Mouse (Mus musculus): Measurements from ENCODE around the gene 1700001K19Rik. TPM values are rescaled to one million over a fixed set of nuclear protein-coding genes. Genes with fewer than 3 reads are reported as not detected.
"Not testable (repeated sequence)": the region's sequence is repeated elsewhere in the genome, so short reads cannot be mapped to it uniquely, and the experiment has no call there.

The 1700001K19Rik gene
- polyA plus RNA-seq, 1 experiment from 2014 or later = not detected

GRCm38 (mm10) chr12:110695676-110696171, 13.3 kb upstream of the 1700001K19Rik start:
- Histone ChIP-seq H3K9me3 (no peaks in the 10 kb centered on the region), H3K4me2 (peak overlapping the region; percentile 63), H3K4me3 (peak overlapping the region; percentile 100), H3K36me3 (peaks cover 25% of the 10 kb centered on the region), H3K27me3 (no peaks in the 10 kb centered on the region), H3K27ac (peak overlapping the region; percentile 94), H3K9ac (peak overlapping the region; percentile 99), H3K4me1 (peaks cover 14% of the 10 kb centered on the region)
- peak; percentile 28 for ATAC-seq (ENCODE audit: insufficient number of reproducible peaks, insufficient read depth, low FRiP score, low TSS enrichment, low read depth)
- WGBS = under 1% methylated on average over 55 of the region's 55 CpGs

- ATAC-seq (ENCODE audit: insufficient number of reproducible peaks, insufficient read depth, low FRiP score, low TSS enrichment, low read depth); H3K27me3 ChIP-seq; H3K9me3 ChIP-seq; H3K4me2 ChIP-seq; H3K9ac ChIP-seq; H3K27ac ChIP-seq; H3K4me3 ChIP-seq: not testable (repeated sequence)
- WGBS = 73% methylated on average over 5 of the region's 5 CpGs
- Histone ChIP-seq H3K36me3 (peaks cover 47% of the 10 kb centered on the region), H3K4me1 (peaks cover 13% of the 10 kb centered on the region)
Observed at GRCm38 (mm10) chr12:110693378-110693777, 11.0 kb upstream of the 1700001K19Rik start.

GRCm38 (mm10) chr12:110689919-110690643, 7.7 kb upstream of the 1700001K19Rik start:
- H3K36me3 ChIP-seq = peaks cover 53% of the 10 kb centered on the region
- H3K4me3 ChIP-seq = no peak overlapping the region
- H3K4me1 ChIP-seq = peaks cover 15% of the 10 kb centered on the region
- WGBS = 89% methylated on average over 6 of the region's 6 CpGs
- no peak overlapping the region for H3K9ac ChIP-seq
- H3K27ac ChIP-seq = no peak overlapping the region
- H3K9me3 ChIP-seq = no peaks in the 10 kb centered on the region
- H3K27me3 ChIP-seq = no peaks in the 10 kb centered on the region
- no peak overlapping the region for H3K4me2 ChIP-seq
- no peak for ATAC-seq (ENCODE audit: insufficient number of reproducible peaks, insufficient read depth, low FRiP score, low TSS enrichment, low read depth)

- not testable (repeated sequence) for H3K27ac ChIP-seq; H3K4me3 ChIP-seq; H3K4me2 ChIP-seq; H3K27me3 ChIP-seq; ATAC-seq (ENCODE audit: insufficient number of reproducible peaks, insufficient read depth, low FRiP score, low TSS enrichment, low read depth); H3K4me1 ChIP-seq; H3K9ac ChIP-seq; H3K9me3 ChIP-seq
- 98% methylated on average over 3 of the region's 3 CpGs for WGBS
- peaks cover 46% of the 10 kb centered on the region for H3K36me3 ChIP-seq
Observed at GRCm38 (mm10) chr12:110688921-110689320, 6.5 kb upstream of the 1700001K19Rik start.

- Histone ChIP-seq H3K27me3 (no peaks in the 10 kb centered on the region), H3K9me3 (no peaks in the 10 kb centered on the region), H3K36me3 (peaks cover 40% of the 10 kb centered on the region), H3K4me3 (no peak overlapping the region), H3K4me2 (no peak overlapping the region), H3K9ac (no peak overlapping the region), H3K27ac (peak overlapping the region; percentile 28; the same call in 1 of the 2 replicates), H3K4me1 (peaks cover 7% of the 10 kb centered on the region; the same call in 1 of the 2 replicates)
- WGBS = 70% methylated on average over 12 of the region's 12 CpGs
- ATAC-seq (ENCODE audit: insufficient number of reproducible peaks, insufficient read depth, low FRiP score, low TSS enrichment, low read depth) = no peak
Observed at GRCm38 (mm10) chr12:110687894-110688734, 5.7 kb upstream of the 1700001K19Rik start.

GRCm38 (mm10) chr12:110683580-110683979, 1.2 kb upstream of the 1700001K19Rik start:
- H3K27me3 ChIP-seq = no peaks in the 10 kb centered on the region
- peaks cover 7% of the 10 kb centered on the region; the same call in 1 of the 2 replicates for H3K36me3 ChIP-seq
- no peak overlapping the region for H3K9ac ChIP-seq
- no CpG with 5 or more reads among the region's 1 CpGs for WGBS
- H3K27ac ChIP-seq = no peak overlapping the region
- peaks cover 11% of the 10 kb centered on the region; the same call in 1 of the 2 replicates for H3K4me1 ChIP-seq
- no peak overlapping the region for H3K4me3 ChIP-seq
- no peak overlapping the region for H3K4me2 ChIP-seq
- H3K9me3 ChIP-seq = no peaks in the 10 kb centered on the region
- no peak for ATAC-seq (ENCODE audit: insufficient number of reproducible peaks, insufficient read depth, low FRiP score, low TSS enrichment, low read depth)

GRCm38 (mm10) chr12:110681878-110682277, 541 bp downstream of the 1700001K19Rik start:
- peaks cover 4% of the 10 kb centered on the region; the same call in 1 of the 2 replicates for H3K4me1 ChIP-seq
- no peak overlapping the region for H3K4me3 ChIP-seq
- no peak overlapping the region for H3K27ac ChIP-seq
- 65% methylated on average over 3 of the region's 3 CpGs for WGBS
- no peak overlapping the region for H3K4me2 ChIP-seq
- no peak overlapping the region for H3K9ac ChIP-seq
- ATAC-seq (ENCODE audit: insufficient number of reproducible peaks, insufficient read depth, low FRiP score, low TSS enrichment, low read depth) = no peak
- no peaks in the 10 kb centered on the region for H3K27me3 ChIP-seq
- H3K9me3 ChIP-seq = no peaks in the 10 kb centered on the region
- 0 out of 2 replicates have a peak, but pooled peaks cover 3% of the 10 kb centered on the region for H3K36me3 ChIP-seq

GRCm38 (mm10) chr12:110681191-110681590, 1.2 kb downstream of the 1700001K19Rik start:
- Histone ChIP-seq H3K36me3 (no peaks in the 10 kb centered on the region), H3K4me3 (no peak overlapping the region), H3K4me1 (peaks cover 4% of the 10 kb centered on the region; the same call in 1 of the 2 replicates), H3K27ac (no peak overlapping the region), H3K4me2 (no peak overlapping the region), H3K9ac (no peak overlapping the region), H3K27me3 (no peaks in the 10 kb centered on the region), H3K9me3 (no peaks in the 10 kb centered on the region)
- 45% methylated on average over 7 of the region's 7 CpGs for WGBS
- ATAC-seq (ENCODE audit: insufficient number of reproducible peaks, insufficient read depth, low FRiP score, low TSS enrichment, low read depth) = no peak

GRCm38 (mm10) chr12:110674243-110674642, 8.2 kb downstream of the 1700001K19Rik start:
- Histone ChIP-seq H3K4me2 (no peak overlapping the region), H3K36me3 (peaks cover 15% of the 10 kb centered on the region), H3K27ac (no peak overlapping the region), H3K4me3 (no peak overlapping the region), H3K9me3 (no peaks in the 10 kb centered on the region), H3K27me3 (no peaks in the 10 kb centered on the region), H3K4me1 (no peaks in the 10 kb centered on the region), H3K9ac (no peak overlapping the region)
- no peak for ATAC-seq (ENCODE audit: insufficient number of reproducible peaks, insufficient read depth, low FRiP score, low TSS enrichment, low read depth)
- 49% methylated on average over 5 of the region's 5 CpGs for whole genome bisulfite sequencing

GRCm38 (mm10) chr12:110667466-110668077, 14.8 kb downstream of the 1700001K19Rik start:
- Histone ChIP-seq H3K27ac (no peak overlapping the region), H3K4me2 (no peak overlapping the region), H3K9ac (no peak overlapping the region), H3K4me3 (no peak overlapping the region), H3K4me1 (no peaks in the 10 kb centered on the region), H3K36me3 (peaks cover 81% of the 10 kb centered on the region), H3K27me3 (no peaks in the 10 kb centered on the region), H3K9me3 (no peaks in the 10 kb centered on the region)
- ATAC-seq (ENCODE audit: insufficient number of reproducible peaks, insufficient read depth, low FRiP score, low TSS enrichment, low read depth) = no peak
- WGBS = 85% methylated on average over 13 of the region's 13 CpGs

GRCm38 (mm10) chr12:110661746-110662145, 20.7 kb downstream of the 1700001K19Rik start:
- Histone ChIP-seq H3K9ac (no peak overlapping the region), H3K36me3 (peaks cover 99% of the 10 kb centered on the region), H3K4me1 (no peaks in the 10 kb centered on the region), H3K4me2 (no peak overlapping the region), H3K9me3 (no peaks in the 10 kb centered on the region), H3K27ac (no peak overlapping the region), H3K27me3 (no peaks in the 10 kb centered on the region), H3K4me3 (no peak overlapping the region)
- 91% methylated on average over 14 of the region's 14 CpGs for WGBS
- no peak for ATAC-seq (ENCODE audit: insufficient number of reproducible peaks, insufficient read depth, low FRiP score, low TSS enrichment, low read depth)
